Mouse (Mus musculus) cortical plate, adult 2 months (tissue): ENCODE results near the gene Abca15. TPM values are rescaled to one million over a fixed set of nuclear protein-coding genes. Genes with fewer than 3 reads are reported as not detected.
A peak's percentile ranks its signal among the peaks of the same experiment; 100 is the strongest.
"Not testable (repeated sequence)": the region's sequence is repeated elsewhere in the genome, so short reads cannot be mapped to it uniquely, and the experiment has no call there.

Experiments used
- H3K27ac ChIP-seq: fragments of 200-500 bp; 2 replicates; pipeline ENCODE4 v1.5.1; 2012; ENCODE audit warnings: low read length, control low read depth, inconsistent platforms; ENCODE audit not compliant: insufficient read depth
- H3K4me1 ChIP-seq: fragments of 200-500 bp; 2 replicates; pipeline ENCODE4 v1.6.1; 2011; ENCODE audit warnings: low read length; ENCODE audit not compliant: control insufficient read depth, insufficient read depth
- H3K4me3 ChIP-seq: fragments of 200-500 bp; 2 replicates; pipeline ENCODE4 v1.5.1; 2011; ENCODE audit warnings: mild to moderate bottlenecking, low read length, control low read depth; ENCODE audit not compliant: insufficient read depth
- CTCF ChIP-seq: fragments of 200-500 bp; IDR thresholded peaks from 2 replicates; pipeline ENCODE4 v1.5.1; 2011; ENCODE audit warnings: mild to moderate bottlenecking, control low read depth, low read length; ENCODE audit not compliant: insufficient read depth; ENCODE audit errors: extremely low read depth
- POLR2A ChIP-seq: fragments of 200-500 bp; IDR thresholded peaks from 2 replicates; pipeline ENCODE4 v1.6.1; 2011; ENCODE audit warnings: mild to moderate bottlenecking, low read length, control low read depth; ENCODE audit not compliant: insufficient read depth; ENCODE audit errors: extremely low read depth
- polyA plus RNA-seq: library from polyadenylated mRNA; depleted of rRNA; stranded (reverse); fragments of >200 nt; gene quantifications from 2 replicates; pipeline ENCODE4 v1.2.3, GENCODE M21; 2012; rRNA removed

Gene Abca15
- not detected in 2 replicates for polyA plus RNA-seq

DNA sequence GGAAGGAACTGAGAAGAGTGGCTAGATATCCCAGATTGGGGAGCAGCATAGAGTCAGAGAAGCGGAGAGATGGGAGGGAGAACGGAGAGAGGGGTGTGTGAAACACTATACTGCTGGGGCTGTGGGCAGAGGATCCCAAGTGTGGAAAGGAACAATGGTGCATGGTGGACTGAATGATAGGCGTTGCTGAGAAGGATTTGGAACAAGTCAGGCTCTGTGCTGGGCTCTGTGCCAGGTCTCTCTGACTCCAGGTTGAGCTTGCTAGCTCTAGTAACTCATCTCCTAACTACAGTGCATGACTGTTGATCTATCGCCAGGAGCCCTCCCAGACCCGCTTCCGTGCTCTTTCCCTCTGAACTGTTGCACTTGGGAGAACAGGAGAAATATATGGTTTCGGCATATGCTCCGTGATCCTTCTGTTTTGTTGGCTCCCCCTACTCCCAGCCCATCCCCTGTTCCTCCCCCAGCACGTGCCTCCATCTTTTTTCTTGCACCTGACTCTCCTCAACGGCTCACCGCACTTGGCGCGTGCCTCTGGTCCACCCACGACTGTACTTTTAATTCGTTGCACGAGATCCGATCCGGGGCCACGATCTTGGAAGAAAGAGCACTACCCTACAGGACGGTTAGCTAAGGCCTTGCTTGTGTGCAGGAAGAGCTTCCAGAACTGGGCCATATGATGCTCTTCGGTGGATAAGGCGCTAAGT is at the start of gene Abca15:
TSS of gene Abca15 (plus strand) at position 584 of the 707 bp plus-strand sequence.
- TF ChIP-seq POLR2A: no peak
- Histone ChIP-seq H3K27ac (no peak within 1 kb of the TSS), H3K4me3 (no peak within 1 kb of the TSS), H3K4me1 (no peaks in the 10 kb centered on the region)

- H3K4me3 ChIP-seq: no peak overlapping the region
- no peak overlapping the region for H3K27ac ChIP-seq
- H3K4me1 ChIP-seq: no peaks in the 10 kb centered on the region
- TF ChIP-seq POLR2A: no peak
- no peak for TF ChIP-seq CTCF
Observed at GRCm38 (mm10) chr7:120285286-120285685, 43.2 kb upstream of the Abca15 start.

- Histone ChIP-seq H3K4me1 (no peaks in the 10 kb centered on the region), H3K27ac (no peak overlapping the region), H3K4me3 (no peak overlapping the region)
- TF ChIP-seq POLR2A (no peak), CTCF (no peak)
Observed at GRCm38 (mm10) chr7:120316086-120316485, 12.4 kb upstream of the Abca15 start.

DNA sequence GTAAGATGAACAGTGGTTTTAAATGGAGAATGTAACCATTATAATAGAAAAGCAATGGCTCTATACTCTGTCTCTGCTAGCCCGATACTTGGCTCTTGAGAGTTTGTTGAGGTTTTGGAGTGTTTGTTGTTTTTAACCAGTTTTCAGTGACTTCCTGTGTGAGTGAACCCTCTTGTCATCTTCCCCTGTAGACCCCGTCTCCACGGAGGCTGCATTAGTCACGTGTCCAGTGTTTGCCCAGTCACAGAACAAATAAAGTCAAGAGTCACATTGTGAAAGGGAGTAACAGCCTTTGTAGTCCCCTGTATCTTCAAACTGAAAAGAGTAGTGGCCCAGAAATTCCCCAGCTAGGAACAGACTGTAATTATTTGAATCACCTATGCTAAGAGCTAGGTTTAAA is 5.5 kb upstream of the Abca15 start:
- Histone ChIP-seq H3K27ac (no peak overlapping the region), H3K4me3 (no peak overlapping the region), H3K4me1 (no peaks in the 10 kb centered on the region)
- TF ChIP-seq CTCF (no peak), POLR2A (no peak)

DNA sequence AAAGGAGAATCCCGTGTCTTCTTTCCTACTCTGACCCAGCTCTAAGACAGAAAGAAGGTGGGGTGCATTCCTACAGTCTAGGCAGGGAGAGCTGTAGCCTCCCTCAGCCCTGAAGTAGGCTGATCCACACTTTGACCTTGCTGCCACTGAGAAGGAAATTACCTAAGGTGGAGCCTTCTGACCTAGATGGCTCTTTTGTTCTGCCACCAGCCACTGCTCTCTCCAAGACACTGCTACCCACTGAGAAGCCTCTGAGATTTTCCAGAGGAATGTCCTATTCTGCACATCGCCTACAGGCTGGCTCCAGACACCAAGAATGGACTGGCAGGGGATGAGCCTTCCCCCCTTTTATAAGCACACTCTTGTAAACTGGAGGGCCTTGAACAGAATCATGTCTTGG is 2.6 kb upstream of the Abca15 start:
- not testable (repeated sequence) for H3K4me1 ChIP-seq, H3K4me3 ChIP-seq, H3K27ac ChIP-seq

GRCm38 (mm10) chr7:120327220-120328073 is 1.0 kb upstream of the Abca15 start:
- H3K4me3 ChIP-seq: no peak overlapping the region
- H3K27ac ChIP-seq: no peak overlapping the region
- TF ChIP-seq POLR2A (no peak), CTCF (peak; percentile 48; the same call in 1 of the 2 replicates)
- H3K4me1 ChIP-seq: no peaks in the 10 kb centered on the region

GRCm38 (mm10) chr7:120361159-120361558 is 32.7 kb downstream of the Abca15 start:
- TF ChIP-seq CTCF (no peak), POLR2A (no peak)
- Histone ChIP-seq H3K27ac (no peak overlapping the region), H3K4me3 (no peak overlapping the region), H3K4me1 (no peaks in the 10 kb centered on the region)

DNA sequence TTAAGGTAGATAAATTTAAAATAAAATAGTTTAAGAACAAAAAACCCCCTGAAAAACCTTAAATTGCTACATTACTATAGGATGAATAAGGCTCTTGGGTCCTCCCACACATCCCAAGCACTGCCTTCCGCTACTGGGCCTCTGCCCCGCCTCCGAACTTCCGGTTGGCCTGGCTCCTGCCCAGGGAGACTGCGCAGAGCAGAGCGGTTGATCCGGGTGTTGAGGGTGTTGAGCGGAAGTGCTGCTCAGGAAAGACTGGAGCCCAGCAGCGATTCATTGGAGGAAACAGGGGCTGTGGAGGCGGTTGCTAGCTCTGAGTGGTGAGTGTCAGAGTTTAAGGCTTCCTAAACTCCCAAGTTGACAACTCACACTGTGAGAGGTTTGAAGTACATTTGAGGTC is 81.0 kb downstream of the Abca15 start, which contains the start of gene Abca16:
TSS of gene Abca16 (plus strand) at position 201 of the 400 bp plus-strand sequence.
- no peak for TF ChIP-seq CTCF
- no peak for TF ChIP-seq POLR2A
- no peaks in the 10 kb centered on the region for H3K4me1 ChIP-seq
- H3K27ac ChIP-seq: no peak within 1 kb of the TSS
- H3K4me3 ChIP-seq: no peak within 1 kb of the TSS

- TF ChIP-seq CTCF (no peak), POLR2A (no peak)
- no peaks in the 10 kb centered on the region for H3K4me1 ChIP-seq
- H3K4me3 ChIP-seq: no peak overlapping the region
- no peak overlapping the region for H3K27ac ChIP-seq
Observed at GRCm38 (mm10) chr7:120412391-120412790, 83.9 kb downstream of the Abca15 start.

- Histone ChIP-seq H3K4me3 (no peak overlapping the region), H3K27ac (no peak overlapping the region), H3K4me1 (no peaks in the 10 kb centered on the region)
- TF ChIP-seq POLR2A (no peak), CTCF (no peak)
Observed at GRCm38 (mm10) chr7:120426625-120427024, 98.2 kb downstream of the Abca15 start.
